Mouse (Mus musculus) right cerebral cortex, postnatal 25 days (tissue): ENCODE results near the gene Eif3m.
A peak's percentile ranks its signal among the peaks of the same experiment; 100 is the strongest.
"Not testable (repeated sequence)": the region's sequence is repeated elsewhere in the genome, so short reads cannot be mapped to it uniquely, and the experiment has no call there.

Experiments used
- DNase-seq: peaks from one replicate; pipeline ENCODE4 v3.0.0; 2022

Eif3m gene

DNA sequence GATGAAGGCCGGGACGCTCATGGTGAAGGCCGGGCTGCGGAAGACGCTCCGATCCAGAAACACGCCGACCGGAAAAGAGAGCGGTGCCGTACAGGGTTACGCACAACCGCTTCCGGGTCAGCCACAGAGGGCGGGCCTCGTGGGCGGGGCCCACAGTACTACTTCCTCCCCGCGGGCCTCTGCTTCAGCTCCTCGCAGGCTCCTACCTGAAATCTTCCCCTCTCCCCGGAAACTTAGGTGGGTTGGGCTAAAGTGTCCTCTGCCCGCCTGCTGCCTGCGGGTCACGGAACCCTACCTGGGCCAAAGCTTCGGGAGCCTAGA is at the start of gene Eif3m:
Gene Eif3m (minus strand): TSS at position 114 of the 321 bp plus-strand sequence.
- DNase-seq: peak; percentile 95

DNA sequence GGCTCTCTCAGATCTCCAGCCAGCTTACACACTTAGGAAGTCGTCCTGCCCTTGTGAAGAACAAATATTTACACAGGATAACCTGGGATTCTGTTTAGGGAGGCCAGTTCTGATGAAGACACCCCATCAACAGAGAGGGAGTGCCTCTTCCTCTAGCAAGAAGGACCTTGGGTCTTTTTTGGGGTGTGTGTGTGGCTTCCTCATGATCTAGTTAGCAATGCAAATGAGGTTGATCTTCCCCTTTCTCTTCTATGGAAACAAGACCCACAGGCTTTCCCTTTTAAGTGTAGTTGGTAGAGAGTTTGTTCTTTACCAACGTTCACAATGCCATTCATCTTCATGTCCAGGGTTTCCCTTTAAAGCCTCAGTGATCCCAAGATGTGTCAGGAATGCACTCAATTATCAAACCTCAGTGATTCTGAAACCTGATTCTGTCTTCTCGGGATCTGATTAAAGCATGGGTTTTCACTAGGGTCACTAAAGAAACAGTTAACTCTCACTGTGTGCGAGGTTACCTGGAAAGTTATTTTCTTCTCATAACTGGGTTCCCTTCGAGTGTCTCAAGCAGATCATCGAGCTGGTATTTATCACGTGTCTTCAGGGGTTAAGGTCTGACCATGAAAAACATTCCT is 46.0 kb upstream of the Eif3m start:
- DNase-seq: no peak

DNA sequence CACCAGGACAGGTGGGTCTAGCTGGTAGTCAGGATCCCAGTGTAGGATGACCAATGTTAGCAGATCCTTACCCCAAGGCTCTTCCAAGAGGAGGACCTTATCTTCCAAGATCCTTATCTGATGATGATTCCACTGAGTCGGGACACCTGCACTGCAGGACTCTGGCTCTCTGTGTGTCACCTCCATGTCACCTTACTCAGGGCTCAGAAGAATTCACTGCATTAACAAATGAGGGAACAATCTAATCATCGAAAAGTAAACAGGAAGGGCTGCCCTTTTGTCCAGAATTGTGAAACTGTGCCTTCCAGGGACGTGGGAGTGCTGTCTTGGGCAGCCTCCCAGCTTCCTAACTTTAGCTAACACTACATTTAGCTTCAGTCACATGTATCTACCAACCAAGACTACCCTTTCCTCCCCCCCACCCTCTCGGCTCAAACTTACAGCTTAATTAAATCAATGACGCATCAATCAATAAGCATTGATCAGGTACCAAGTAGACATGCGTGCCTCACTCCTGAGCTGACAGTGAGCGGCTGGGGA is 41.8 kb upstream of the Eif3m start:
- peak; percentile 5 for DNase-seq

DNA sequence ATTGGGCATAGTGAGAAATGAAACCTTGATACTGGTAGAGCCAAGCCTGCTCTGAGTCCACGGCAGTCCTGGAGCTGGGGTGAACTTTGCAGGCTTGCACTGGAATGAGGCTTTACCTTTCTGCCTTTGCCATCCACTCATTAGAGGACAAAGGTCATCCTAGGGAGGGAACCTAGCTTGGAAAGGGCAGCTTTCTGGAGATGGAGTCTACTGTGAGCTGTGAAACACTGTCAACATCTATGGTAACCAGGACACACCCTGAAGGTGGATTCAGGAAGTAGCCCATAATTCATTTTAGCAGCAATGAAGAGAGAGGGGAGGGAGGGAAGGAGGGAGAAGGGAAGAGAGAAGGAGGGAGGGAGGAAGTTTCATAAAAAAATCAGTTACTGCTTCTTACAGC is 38.6 kb upstream of the Eif3m start:
- DNase-seq: no peak

DNA sequence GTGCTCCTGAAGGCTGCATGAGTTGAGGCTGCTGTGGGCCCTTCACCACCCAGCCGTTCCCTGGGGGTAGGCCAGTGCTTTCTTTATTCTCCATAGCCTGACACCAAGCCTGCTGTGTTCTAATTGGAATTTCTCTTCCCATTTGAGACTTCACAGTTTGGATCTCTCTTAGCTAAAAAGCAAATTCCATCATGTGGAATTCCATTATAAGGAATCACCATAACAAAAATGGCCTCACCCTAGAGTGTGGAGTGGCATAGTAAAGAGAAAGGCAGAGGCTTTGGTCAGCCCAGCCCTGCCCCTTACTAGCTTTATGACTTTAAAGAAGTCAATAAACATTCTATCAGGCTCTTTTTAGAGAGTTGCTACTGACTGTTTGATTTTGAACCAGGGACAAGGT is 31.4 kb upstream of the Eif3m start:
- no peak for DNase-seq

DNA sequence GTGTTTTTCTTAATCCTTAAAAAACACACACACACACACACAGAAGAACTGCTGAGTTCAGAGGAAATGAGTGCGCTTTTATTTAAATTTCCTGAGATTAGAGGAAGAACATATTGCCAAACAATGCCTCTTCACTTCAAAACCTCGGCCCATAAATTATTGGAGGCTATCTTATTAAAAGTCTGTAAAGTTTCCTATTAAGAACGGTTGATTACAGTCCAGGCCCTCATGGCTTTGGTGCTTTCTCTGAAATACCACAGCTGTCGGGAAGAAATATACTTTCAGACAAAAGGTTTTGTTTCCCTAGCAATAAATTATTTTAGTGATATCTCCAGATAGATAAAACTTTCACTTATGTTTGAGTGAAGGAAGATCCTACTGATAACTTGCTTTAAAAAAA is 26.3 kb upstream of the Eif3m start:
- DNase-seq: no peak

DNA sequence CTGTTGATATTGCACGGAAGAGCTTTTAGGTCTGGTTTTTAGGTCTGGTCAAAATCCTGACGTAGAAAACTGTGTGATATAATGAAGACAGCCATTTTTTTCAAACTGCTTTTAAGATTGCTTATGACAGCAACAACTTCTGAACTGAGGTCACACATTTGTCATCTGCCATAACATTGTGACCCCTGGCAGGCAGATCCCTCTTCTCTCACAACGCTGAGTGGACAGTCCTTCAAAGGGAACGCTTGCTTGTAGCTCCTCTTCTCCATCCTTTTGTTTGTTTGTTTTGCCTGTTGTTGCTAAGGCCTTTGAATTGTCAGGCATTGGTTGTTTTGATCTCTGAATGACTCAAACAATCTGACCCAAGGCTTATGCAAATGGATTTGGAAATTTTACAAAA is 24.0 kb upstream of the Eif3m start:
- DNase-seq: no peak

DNA sequence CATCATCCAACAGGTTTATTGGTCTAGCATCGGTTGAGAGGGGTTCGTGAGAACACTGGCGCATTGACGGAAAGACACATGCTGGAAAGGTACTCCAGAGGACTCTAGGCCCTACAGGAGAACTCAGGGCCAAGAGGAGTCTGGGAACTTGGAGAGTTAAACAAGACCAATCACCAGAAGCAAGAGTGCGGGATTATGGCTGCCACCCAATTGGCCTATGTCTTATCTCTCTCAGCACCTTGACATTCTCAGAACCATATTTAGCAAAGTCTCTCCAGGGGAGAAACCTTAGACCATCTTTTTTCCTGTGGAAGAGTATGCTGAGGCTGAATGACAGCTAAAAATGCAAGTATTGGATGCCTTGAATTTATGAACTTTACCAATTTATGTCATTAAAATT is 22.0 kb upstream of the Eif3m start:
- no peak for DNase-seq

DNA sequence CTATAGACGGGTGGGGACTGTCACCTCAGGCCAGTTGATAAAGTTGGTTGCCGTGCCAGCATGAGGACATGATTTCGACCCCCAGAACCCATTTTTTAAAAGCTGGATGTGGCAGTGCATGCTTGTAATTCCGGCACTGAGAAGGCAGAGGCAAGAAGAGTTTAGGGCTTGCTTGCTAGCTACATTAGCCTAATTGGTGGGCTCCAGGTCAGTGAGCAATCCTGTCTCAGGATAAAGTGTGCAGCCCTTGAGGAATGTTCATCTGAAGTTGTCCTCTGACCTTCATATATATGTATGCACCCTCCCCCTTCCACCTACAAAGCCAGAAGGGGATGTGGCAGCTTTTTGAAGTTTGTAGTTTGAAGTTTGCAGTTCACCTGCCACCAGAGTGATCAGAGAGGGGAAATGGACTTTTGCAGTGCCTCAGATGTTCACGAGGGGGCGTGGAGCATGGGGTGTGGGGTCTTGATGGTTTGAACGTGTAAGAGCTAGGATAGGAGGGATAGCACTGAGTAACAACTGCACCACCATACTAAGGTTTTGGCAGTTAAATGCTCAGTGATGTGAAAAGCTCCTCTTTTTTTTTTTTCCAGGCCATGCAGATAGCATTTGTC is 21.2 kb upstream of the Eif3m start:
- DNase-seq: no peak

DNA sequence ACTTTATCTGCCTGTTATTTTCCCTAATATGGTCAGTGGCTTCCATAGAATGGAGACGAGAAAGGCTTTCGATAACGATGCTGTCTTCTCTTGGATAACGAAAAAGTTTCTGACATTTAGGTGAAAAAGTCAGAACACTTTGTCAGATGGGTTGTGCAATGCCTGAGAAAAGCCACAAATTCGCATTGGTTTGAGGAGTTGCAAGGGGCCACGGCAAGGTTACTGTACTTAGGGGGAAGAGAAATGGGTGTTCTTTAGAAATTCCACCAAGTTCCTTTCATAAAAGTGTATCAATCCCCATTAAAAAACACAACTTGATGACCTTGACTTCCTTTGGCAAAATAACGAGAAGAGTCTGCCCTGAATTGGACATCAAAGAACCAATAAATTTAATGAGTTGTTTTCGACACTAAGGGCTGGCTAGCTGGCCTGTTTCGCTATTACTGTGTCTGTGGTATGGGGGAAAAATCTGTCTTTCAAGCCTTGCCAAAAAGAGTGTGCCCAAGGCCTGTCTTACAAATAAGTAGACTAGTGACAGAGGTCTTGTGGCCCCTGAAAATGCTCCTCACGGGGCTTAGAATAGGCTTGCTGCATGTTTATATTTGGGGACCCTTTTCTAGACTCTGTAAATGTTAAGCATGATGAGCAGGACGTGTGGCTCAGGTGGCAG is 19.7 kb upstream of the Eif3m start:
- no peak for DNase-seq

DNA sequence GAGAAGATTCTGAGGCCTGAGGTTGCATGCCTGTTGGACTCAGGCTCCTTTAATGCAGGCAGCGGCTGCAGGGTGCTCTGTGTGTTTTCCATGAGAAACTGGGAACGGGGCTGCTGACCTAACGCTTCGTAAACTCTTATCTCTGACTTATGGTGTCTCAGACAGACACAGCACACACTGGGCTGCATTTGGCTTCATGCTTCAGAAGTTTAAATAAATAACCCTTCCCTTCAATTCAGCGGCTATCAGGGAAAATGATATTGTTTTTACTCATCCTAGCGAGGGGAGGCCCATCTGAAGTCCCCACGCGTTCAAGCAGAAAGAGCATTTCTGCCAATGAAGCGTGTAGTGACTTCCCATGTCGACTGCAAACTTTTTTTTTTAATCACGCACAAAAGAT is 19.1 kb upstream of the Eif3m start:
- no peak for DNase-seq

DNA sequence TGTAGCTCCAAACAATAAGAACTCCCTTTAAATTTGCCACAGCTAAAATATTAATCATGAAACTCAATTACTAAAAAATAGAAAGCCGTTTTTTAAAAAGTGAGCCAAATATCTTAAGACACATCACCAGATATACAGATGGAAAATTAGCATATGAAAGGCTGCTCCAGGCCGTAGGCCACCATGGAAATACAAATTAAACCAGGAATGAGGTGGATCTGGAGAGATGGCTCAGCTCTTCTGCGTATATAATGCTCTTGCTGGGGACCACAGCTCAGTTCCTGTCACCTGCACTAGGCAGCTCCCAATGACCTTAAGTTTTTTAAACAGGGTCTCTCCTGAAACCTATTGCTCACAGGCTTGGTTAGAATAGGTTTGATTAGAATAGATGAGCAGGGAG is 17.2 kb upstream of the Eif3m start:
- no peak for DNase-seq

DNA sequence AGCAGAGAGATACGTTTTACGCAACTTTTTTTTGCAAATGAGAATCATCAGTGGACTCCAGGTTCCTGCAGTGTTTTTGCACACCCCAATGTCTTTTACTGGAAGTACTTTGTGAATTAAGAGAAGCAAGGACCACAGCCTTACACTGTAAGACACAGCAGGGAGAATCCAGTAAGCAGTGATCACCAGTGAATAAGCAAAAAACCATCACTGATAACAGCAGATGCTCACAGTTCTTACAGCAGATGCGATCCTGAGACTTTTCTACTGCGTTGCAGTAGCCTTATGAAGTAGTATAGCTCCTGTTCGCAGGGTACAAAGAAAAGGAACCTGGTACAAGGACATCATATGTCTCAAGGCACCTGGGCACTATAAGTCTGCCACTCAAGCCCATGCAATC is 13.6 kb upstream of the Eif3m start:
- DNase-seq: no peak

DNA sequence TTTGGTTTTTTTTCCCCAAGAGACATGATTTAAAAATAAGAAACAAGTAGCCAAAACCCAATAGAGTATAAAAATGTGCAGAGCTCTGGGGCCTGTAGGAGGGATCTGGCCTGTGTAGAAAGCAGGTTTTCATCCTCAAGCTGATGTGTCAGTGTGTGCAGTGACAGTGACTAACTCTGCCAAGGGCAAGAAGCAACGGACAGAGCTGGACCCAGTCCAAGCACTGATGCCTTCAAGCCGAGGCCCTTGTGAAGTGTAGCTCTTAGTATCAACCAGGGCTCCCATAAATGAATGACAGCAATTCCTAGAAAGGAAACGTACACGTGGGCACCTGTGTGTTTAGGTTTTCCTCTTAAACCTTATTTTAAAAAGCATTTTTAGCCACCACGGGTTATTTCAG is 11.9 kb upstream of the Eif3m start:
- no peak for DNase-seq

DNA sequence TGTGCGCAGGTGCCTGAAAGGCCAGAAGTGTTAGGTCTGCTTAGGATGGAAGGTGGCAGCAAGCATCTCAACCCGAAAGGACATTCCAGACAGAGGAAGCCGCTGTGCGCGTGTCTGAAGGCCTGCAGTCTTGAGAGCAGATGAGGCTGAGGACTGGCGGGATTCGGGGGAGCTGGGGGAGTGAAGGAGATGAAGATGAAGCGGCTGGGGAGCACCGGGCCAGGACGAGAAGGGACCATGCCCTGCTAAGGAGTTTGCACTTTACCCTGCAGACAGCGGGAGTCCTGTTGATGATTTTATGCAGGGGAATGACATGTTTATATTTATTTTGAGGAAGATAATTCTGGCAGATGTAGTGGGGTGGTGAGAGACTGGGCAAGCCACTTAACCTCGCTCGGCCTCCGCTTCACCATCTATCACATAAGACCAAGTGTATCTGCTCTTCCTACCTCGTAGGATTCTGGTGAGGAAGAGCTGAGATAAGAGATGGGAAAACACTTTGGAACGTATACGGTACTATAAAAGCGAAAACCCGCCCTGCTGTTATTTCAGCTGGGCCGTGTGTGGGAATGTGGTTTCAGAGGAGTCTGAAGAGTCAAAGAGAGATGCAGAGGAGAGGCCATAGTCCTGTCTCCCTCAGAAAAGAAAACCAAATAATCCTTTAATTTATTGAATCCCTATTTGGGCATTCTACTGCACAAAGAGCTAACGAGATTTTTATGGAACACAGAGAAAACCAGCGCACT is 10.2 kb upstream of the Eif3m start:
- DNase-seq: no peak

DNA sequence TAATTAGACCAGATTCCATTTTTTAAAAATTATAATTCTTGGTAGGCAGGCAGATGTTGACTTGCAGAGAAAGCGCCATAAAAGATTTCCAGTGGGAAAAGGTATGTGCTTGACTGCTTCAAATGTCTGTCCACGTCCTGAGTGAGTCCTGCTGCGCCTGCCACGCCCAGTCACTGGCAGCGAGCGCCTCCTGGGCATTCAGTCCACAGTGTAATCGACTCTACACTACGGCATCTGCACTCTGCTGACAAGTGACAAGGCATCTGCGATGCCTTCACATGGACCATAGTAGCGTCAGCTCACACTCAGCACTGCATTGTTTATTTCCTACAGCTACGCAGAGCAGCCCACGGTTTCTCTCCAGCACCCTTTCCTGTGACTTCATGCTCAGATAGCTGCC is 8.7 kb upstream of the Eif3m start:
- not testable (repeated sequence) for DNase-seq

DNA sequence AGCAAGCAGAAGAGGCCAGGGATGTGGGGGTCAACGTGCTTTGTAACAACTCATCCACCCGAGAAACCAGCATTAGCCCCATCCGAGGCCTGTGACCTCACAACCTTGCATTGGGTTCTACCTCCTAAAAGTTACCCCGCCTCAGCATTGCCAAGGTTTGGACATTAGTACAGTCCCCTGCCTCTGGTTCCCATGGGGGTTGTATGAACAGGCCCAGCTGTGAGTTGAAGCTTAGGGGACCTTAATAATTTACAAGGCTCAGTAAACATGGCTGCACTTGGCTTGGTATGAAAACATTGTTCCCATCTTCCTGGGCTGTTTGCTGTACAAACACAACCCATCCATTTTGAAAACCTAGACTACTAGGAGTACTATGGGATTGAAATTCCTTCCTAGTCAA is 6.9 kb upstream of the Eif3m start:
- DNase-seq: no peak

DNA sequence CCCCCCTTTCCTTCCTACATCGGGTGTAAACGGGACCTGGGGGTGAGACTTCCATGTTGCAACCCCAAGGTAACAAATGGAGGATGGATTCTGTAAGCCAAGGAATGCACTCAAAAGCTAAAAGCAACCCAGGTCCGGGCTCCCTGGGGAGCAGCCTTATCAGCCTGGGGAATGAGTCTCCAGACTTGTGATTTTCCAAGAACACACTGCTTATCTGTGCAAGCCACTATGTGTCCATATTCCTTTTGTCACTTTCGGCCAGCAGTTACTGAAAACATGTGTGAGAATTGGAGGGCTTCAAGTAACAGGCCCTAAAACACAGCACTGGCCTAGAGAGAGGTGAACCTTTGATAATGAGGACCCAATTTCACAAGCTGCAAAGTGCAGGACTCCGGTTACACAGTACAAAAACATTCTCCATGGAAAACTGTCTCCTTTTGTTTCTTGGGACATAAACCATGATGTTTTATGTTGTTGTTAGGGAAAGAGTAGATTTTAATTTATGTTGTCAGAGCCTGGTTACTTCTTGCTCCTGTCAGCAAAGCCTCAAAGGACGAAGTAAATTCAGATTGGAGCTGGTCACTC is 6.2 kb upstream of the Eif3m start:
- no peak for DNase-seq

DNA sequence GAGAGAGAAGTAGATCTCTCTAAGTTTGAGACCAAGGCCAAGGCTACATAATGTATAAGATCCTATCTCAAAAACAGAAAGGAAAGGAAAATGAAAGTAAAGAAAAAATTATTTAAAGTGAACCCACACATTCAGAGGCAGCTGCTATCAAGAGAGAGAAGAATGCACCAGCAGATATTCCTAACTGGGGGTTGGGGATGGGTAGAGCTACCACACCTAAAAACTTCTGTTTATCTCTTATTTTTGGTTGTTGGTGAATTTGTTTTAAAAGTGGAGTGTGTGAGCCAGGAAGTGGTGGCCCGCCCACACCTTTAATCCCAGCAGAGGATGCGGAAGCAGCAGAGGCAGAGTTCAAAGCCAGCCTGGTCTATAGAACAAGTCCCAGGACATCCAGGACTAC is 5.0 kb upstream of the Eif3m start:
- no peak for DNase-seq

DNA sequence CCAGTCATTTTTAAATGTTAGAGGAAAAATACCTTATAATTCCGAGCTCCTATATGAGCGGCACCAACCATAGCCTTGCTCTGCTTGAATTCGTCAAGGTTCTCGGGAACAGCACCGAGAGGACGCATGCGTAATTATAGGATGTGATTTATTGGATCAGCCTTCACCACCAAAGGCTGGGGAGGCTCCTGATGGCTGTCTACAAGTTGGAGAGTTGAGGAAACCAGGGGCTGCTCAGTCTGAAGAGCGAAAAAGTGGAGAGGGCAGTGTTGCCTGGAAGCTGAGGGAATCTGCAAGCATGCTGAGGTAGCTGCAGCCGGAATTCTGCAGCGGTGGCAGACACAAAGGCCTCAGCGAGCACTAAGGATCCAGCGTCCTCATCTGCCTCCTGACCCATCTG is 4.4 kb upstream of the Eif3m start:
- DNase-seq: no peak

DNA sequence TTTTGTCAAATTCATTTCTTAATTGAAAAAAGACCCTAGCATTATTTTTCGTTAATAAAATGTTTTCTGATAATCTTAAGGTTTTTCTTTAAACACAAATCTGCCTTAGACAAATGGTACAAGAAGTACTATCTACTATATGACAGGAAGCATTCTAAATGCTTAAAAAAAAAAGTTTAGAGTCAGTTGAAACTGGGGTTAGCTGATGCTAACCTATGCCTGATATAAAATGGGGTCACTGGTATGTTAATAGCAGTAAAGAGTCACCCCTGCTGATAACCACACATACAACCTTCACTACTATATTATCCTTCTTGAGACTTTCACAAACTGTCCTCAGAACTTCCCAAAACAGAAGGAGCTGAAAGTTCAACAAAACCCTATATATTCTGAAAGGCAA is 2.6 kb upstream of the Eif3m start:
- no peak for DNase-seq

DNA sequence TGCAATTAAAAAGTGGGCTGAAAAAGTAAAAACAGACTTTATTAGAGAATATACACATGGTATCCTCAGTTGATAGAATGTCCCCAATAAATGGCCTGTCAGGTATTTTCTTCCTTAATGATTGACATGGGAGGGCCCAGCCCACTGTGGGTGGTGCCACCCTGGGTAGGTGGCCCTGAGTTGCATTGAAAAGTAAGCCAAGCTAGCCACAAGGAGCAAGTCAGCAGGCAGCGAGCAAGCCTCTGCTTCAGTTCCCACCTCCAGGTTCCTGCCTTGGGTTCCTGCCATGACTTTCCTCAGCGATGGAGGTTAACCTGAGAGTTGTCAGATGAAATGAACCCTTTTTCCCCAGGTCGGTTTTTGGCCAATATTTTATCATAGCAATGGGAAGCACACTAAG is 922 bp upstream of the Eif3m start:
- DNase-seq: no peak

DNA sequence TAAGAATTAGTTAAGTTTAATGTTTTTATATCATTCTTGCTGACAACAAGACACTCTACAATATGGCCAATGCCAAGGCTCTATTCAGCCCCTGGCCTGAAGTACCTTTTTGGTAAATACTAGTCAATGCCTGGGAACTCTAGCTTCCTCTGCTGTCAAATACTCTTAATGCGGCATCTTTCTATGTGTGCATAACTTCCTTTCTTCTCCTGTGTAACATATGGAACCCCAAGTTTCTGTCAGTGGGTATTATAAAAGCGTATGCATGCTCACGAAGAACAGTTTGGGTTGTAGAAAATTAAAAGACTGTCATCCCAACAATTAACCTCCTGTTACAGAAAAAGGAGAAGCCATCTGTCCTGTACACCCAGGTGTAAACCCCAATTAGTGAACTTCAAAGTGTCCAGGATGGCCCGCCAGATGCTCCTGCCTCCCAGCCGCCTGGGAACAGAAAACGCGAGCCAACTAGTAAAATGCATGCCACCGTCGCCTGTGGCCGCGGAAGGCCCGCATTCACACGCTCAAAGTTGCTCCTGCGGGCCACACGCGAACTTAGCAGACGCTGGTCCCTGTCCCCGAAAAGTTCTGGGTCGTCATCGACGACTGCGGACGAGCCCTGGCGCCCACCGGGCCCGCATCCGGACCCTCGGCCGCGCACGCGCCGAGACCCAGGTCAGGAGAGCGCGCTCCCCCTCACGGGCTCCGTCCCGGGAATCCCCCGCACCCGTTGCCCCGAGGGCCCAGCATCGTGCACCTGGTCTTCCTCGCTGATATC is 501 bp downstream of the Eif3m start:
- DNase-seq: no peak
